Mouse (Mus musculus) urinary bladder, postnatal 25 days (tissue): ENCODE results near the gene Gm3159.
"Not testable (repeated sequence)": the region's sequence is repeated elsewhere in the genome, so short reads cannot be mapped to it uniquely, and the experiment has no call there.

Experiments used
- DNase-seq: peaks from one replicate; pipeline ENCODE4 v3.0.0; 2022; ENCODE audit warnings: low spot score

Gm3159 gene

DNA sequence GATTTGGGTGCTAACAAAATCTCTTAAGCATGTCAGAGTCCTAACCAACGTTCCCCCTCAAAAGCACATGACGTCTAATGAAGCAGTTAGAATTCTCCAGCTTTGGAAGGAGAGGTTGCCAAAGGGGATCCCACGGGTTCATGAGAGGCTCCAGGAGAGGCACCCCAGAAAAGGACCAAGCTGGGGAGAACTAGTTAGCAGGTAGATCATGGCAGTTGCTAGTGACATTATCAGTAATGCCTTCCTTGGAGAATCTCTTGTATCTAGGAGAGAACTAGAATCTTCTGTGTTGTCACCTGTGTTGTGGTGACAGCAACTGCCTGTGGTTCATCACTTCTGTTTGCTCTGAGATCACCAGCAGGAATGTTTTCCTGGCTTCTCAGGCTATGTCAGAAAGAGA lies at the start of gene Gm3159:
Gene Gm3159, plus strand, starts transcription at position 301 of the 400 bp plus-strand sequence.
- DNase-seq: not testable (repeated sequence)

DNA sequence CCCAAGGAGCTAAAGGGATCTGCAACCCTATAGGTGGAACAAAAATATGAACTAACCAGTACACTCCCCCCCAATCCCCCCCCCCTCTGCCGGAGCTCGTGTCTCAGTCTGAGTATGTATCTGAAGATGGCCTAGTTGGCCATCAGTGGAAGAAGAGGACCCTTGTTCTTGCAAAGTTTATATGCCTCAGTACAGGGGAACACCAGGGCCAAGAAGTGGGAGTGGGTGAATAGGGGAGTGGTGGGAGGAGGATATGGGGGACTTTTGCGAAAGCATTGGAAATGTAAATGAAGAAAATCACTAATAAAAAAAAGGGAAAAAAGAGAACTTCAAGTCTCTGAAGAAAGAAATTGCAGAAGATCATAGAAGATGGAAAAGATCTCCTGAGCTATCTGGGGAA lies 28.3 kb upstream of the Gm3159 start:
- DNase-seq: not testable (repeated sequence)

DNA sequence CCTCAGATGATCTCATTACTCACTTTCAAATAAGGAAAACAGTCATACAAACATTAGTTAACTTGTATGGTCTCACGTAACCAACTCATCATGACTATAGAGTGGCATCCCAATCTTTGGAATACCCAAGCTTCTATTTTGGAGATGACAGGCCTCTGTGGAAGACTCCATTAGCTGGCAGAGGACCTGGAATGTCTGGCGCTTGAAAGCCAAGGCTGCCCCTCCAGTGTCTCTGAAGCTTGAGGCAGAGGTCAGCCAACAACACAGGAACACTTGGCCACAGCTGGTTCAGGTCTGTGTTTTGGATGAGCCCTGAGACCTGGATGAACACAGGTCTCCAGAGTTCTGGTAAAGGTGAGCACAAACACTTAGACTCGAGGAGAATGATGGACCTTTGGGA lies 27.6 kb upstream of the Gm3159 start:
- DNase-seq: not testable (repeated sequence)

DNA sequence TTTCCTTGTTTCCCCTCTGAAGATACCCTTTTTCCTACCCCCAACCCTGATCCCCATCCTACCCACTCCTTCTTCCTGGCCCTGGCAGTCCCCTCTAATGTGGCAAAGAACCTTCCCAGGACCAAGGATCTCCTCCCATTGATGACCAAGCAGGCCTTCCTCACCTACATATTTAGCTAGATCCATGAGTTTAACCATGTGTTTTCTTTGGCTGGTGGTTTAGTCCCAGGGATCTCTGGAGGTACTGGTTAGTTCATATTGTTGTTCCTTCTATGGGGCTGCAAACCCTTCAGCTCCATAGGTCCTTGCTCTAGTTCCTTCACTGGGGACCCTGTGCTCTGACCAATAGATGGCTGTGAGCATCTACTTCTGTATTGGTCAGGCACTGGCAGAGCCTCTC lies 19.5 kb upstream of the Gm3159 start:
- DNase-seq: not testable (repeated sequence)

DNA sequence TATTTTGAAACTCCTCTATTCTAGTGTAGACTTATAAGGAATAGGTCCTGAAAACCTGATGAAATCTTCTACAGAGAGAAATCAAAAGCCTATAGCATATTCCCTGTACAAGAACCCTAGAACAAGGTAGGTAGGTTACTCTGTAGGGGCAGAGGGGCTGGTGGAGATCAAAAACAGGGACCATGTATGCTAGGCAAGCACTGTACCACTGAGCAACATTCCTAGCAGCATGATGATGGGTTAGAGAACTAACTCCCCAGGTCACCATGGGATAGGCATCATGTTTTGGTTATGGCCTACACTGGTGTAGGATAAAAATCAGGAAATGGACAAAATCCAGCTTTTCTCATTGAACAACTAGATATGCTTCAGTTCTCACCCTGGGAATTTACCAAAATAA lies 11.7 kb upstream of the Gm3159 start:
- DNase-seq: not testable (repeated sequence)

DNA sequence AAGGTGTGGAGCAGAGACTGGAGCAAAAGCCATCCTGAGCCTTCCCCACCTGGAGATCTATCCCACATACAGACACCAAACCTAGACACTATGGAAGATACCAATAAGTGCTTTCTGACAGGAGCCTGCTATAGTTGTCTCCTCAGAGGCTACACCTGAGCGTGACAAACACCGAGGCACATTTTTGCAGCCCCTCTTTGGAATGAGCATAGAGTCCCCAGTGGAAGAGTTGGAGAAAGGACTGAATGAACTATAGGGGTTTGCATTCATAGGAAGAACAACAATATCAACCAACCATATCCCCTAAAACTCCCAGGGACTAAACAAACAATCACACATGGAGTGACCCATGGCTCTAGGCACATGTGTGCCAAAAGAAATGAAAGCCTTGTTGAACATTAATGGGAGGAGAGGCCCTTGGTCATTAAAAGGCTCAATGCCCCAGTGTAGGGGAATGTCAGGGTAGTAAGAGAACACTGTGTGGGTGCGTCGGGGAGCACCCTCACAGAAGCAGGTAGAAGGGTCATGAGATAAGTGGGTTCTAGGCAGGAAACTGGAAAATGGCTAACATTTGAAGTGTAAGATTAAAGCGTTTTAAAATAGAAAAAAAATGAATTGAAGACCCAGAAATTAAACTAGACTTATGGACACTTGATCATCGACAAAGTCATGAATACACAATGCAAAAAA lies 4.3 kb upstream of the Gm3159 start:
- not testable (repeated sequence) for DNase-seq

DNA sequence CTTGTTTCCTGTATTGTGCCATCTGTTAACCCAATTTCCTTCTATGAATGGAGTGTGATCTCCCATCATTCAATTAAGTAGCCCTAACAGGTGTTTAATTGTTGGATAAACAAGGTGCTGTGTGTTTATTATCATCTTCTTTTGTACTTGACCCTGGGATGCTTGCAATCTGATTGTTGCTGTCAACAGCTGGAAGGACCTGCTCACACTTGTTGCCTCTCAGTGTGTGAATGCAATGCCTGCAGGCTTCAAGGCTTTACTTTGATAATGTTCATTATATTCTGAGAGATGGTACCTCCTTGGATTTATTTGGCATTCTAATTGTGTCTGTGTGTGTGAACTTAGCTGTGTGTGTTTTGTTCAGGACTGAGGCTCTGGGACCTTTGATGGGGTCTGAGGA lies 1.3 kb downstream of the Gm3159 start:
- DNase-seq: not testable (repeated sequence)

DNA sequence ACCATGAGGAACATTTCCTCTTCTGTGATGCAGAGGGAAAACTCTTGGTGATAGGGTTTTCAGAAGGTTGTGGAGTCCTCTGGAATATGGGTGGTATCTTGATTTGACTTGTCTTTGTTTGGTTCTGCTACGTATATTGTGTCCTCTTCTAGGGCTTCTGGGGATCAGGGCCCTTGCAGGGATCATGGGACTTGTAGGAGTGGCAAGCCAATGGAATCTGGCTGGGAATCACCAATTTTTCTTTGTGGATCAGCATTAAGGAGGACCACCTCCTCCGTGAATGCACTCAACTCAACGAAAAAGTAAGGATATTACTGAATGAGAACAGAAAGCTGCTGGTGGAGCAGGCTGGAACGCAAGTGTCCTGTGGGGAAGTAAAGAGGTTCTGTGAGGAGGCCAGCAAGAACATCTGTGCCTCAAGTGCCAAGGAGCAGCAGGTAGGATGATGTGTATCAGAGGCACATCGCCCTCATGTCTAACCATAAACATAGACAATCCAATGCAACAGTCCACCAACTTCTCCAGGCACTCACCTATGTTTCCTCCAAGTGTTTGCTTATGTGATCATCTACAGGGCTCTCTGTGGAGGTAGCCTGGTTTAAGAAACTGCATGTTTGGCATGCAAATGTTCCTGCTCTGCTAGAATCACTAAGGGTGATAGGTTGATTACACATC lies 2.9 kb downstream of the Gm3159 start:
- not testable (repeated sequence) for DNase-seq

DNA sequence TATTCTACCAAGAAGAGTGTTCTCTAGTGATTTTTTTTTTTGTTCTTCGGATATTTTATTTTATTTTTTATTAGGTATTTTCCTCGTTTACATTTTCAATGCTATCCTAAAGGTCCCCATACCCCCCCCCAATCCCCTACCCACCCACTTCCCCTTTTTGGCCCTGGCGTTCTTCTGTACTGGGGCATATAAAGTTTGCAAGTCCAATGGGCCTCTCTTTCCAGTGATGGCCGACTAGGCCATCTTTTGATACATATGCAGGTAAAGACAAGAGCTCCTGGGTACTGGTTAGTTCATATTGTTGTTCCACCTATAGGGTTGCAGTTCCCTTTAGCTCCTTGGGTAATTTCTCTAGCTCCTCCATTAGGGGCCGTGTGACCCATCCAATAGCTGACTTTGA lies 3.9 kb downstream of the Gm3159 start:
- DNase-seq: not testable (repeated sequence)

DNA sequence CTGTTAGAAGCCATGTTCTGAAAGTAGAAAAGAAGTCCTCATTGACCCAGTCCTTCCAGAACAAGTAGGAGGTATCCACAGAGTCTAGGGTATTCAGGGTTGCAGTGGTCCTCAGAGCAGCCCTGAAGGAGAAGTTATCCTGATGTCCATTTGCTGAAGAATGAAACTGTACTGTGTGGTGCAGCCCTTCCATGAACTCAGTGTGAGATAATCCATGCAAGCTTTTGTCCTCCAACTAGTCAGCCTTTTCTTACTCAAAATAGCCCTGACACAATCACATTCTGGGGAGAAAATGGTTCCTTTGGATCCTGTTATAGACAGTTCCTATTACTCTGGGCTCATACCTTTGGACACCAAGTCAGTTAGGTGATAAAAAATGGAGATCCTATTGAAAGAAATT lies 6.5 kb downstream of the Gm3159 start:
- DNase-seq: not testable (repeated sequence)

DNA sequence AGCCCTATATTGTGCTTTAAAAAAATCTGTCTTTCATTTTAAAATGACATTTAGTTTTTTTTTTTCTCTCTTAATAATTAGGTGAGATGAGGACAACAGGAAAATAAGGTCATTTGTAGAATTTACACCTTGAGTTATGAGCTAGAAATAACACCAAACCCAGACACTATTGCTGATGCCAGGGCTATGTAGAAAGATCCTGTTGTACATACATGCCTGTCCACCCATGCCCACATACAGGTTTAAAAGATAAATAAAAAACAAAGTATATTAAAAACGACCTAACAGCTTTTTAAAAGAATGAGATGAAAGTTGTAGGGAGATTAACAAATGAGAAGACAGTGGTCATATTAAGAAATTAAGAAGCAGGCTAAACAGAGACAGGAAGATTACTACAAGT lies 12.6 kb downstream of the Gm3159 start:
- DNase-seq: not testable (repeated sequence)

DNA sequence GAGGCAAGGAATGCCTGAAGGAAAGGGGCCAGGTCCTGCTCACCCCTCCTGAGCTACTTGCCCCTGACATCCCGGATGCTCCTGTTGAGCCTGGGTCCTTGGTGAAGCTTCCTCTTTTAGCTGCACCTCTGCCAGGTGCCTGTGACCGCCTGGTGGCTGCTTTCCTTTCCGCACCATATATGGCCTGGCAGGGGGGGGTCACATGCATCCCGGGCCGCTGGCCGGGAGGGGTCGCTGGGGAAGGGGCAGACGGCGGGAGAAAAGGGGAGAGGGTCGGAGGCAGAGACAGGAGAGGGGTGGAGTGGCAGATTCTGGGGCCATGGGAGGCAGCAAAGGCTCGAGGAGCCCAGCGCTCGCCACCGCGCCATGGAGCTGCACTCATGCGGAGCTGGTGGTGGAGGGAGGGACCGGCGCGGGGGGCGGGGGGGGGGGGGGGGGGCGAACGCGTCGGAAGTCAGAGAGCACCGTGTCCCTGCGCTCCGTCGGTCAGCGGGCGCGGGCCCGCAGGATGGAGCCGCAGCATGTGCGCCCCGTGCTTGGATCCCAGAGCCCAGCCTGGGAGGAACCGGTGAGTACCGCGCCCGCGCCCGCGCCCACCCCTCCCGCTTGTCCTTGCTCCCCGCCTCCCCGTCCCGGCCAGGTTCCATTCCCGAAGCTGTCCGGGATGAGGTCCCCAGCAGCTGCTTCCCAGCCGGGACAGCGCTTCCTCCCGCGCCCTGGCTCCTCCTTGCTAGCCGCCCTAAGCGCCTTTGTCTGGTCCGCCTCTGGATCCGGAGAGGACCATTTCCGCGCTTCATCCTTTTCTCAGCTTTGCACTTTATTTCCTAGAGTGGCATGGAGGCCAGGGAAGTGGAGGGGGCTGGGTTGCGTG lies 17.9 kb downstream of the Gm3159 start, which contains the start of gene Gm3164:
Gene Gm3164, plus strand, starts transcription at position 484 of the 871 bp plus-strand sequence.
- DNase-seq: peak; percentile 40

DNA sequence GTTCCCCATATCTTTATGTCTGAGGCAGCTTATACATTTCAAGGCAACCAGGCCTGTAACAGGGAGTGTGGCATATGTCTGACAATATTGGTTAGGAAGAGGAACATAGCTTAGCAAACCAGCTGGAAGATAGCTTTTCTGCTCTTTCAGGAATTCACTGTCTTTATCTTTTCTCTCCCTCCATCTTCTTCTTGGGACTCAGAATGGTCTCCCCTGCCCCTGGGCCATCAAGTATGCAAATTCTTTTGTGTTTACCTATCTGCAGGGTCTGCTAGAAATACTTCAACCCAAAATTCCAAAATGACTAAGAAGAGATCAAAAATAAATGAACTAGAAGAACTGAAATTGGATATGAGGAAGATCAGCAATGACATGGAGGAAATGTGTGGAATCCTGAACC lies 33.4 kb downstream of the Gm3159 start, which contains the start of gene Gm3173:
Gene Gm3173, plus strand, starts transcription at position 301 of the 400 bp plus-strand sequence.
- DNase-seq: not testable (repeated sequence)
